Mouse (Mus musculus): ENCODE data around the gene Ptma. TPM values are rescaled to one million over a fixed set of nuclear protein-coding genes. Genes with fewer than 3 reads are reported as not detected.

The Ptma gene
- polyA plus RNA-seq, 1 experiment, result 6,261 TPM

DNA sequence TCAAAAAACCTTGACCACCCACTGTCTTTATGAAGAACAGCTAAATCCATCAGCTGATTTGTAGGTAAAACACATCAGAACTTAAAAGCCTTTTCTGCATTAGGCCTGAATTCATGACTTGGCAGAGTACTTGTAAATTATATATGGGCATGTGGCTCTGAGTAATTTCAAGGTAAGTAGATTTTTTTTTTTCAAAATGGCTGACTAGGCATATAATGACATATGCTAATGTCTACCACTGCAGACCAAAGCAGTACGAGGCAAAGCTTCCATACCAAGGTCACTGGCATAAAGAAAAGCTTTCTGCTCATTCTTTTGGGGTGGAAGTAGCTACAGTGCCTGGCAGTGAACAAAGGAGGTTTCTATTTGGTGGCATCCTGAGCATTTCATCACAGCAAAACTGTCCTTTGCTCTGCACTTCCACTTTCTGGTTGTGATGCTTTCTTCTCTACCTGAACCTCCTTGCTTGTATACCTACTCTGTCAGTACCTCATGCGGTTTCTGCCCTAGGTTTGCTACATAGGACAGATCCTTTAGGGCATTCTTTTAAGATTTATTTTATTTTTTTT is 42.9 kb downstream of the Ptma start:
- peaks cover 45% of the 10 kb centered on the region for H3K36me3 ChIP-seq (replicated peaks; ENCODE audit: low read length)
- H3K9me3 ChIP-seq, result no peaks in the 10 kb centered on the region
- H3K4me3 ChIP-seq (replicated peaks), result no peak overlapping the region
- H3K4me1 ChIP-seq, result no peaks in the 10 kb centered on the region
- TF ChIP-seq GATA1 (IDR thresholded peaks at IDR 0.05; ENCODE audit: borderline replicate concordance, low read length), result no peak
- TF ChIP-seq FLI1 (IDR thresholded peaks at IDR 0.05; ENCODE audit: low read length), result no peak
- H3K27me3 ChIP-seq (replicated peaks), result no peaks in the 10 kb centered on the region

DNA sequence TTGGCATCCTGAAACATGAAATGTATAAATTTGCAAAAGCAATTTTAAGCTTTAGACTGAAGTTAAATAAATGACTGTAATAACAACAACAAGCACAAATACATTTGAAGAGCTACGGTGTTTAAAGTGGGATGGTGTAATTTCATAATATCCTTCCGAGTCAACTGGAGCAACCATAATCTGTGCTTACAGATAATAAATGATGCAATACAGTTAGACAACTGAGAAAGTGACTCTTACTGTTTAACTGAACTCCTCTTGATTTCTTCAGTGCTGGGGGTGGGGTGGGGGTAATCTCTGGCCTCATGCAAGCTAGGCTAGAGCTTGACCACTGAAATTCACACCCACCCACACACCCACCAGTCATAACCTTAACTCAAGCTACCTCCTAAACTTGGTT is 44.9 kb downstream of the Ptma start:
- Histone ChIP-seq H3K27me3 (replicated peaks) (no peaks in the 10 kb centered on the region), H3K9me3 (no peaks in the 10 kb centered on the region), H3K4me1 (no peaks in the 10 kb centered on the region), H3K4me3 (replicated peaks) (no peak overlapping the region), H3K36me3 (replicated peaks; ENCODE audit: low read length) (peaks cover 35% of the 10 kb centered on the region)
- TF ChIP-seq FLI1 (IDR thresholded peaks at IDR 0.05; ENCODE audit: low read length) (no peak), GATA1 (IDR thresholded peaks at IDR 0.05; ENCODE audit: borderline replicate concordance, low read length) (no peak)

DNA sequence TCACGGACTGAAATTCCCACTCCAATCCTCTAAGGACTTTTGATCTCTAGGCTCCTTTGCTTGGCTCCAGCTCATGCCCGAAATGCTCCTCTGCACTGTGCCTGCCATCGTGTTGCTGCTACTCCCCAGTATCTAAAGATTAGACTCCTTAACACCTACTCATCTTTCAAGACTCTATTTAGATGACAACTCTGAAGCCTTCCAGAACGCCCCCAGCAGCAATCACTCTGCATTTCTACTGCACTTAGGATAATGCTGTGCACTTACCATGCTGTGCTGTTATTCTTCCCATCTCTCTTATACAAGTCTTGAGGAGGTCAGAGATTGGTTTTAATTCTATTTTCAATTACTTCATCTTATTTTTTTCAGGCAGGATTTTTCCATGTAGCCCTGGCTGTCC is 45.4 kb downstream of the Ptma start:
- Histone ChIP-seq H3K4me1 (no peaks in the 10 kb centered on the region), H3K4me3 (replicated peaks) (no peak overlapping the region), H3K9me3 (no peaks in the 10 kb centered on the region), H3K36me3 (replicated peaks; ENCODE audit: low read length) (peaks cover 32% of the 10 kb centered on the region), H3K27me3 (replicated peaks) (no peaks in the 10 kb centered on the region)
- no peak for TF ChIP-seq FLI1 (IDR thresholded peaks at IDR 0.05; ENCODE audit: low read length)
- no peak for TF ChIP-seq GATA1 (IDR thresholded peaks at IDR 0.05; ENCODE audit: borderline replicate concordance, low read length)

Other genes with a start within 250 kb of the Ptma start
- gene B3gnt7, start 223.9 kb upstream of the Ptma start, polyA plus RNA-seq (2012; ENCODE audit: insufficient read depth, low replicate concordance), result 3.7 and 8.8 TPM in 2 replicates
- 70.4 and 932 TPM in 2 replicates for gene Ncl, start 167.3 kb upstream of the Ptma start, polyA plus RNA-seq (2012; ENCODE audit: insufficient read depth, low replicate concordance)
- gene Nmur1, start 100.5 kb upstream of the Ptma start, polyA plus RNA-seq (2012; ENCODE audit: insufficient read depth, low replicate concordance), result 2.4 TPM in 1 of 2 replicates, not detected in the other
- gene Tex44, start 100.4 kb upstream of the Ptma start, polyA plus RNA-seq (2012; ENCODE audit: insufficient read depth, low replicate concordance), result not detected in 2 replicates
- gene Pde6d, start 55.9 kb downstream of the Ptma start, polyA plus RNA-seq (2012; ENCODE audit: insufficient read depth, low replicate concordance), result 24.8 and 45.8 TPM in 2 replicates
- 16.3 and 36.3 TPM in 2 replicates for gene Cops7b, start 56.2 kb downstream of the Ptma start, polyA plus RNA-seq (2012; ENCODE audit: insufficient read depth, low replicate concordance)
- gene Nppc, start 143.8 kb downstream of the Ptma start, polyA plus RNA-seq (2012; ENCODE audit: insufficient read depth, low replicate concordance), result 0.44 TPM in 1 of 2 replicates, not detected in the other
- 7.1 TPM in 1 of 2 replicates, not detected in the other for gene Dis3l2, start 177.1 kb downstream of the Ptma start, polyA plus RNA-seq (2012; ENCODE audit: insufficient read depth, low replicate concordance)

Data from megakaryocyte, embryonic 14.5 days (primary cell).